Mouse (Mus musculus) brain, embryonic 14.5 days (tissue): ENCODE measurements at regions not wholly inside any gene's neighbourhood (a gene's known extent, or its start where the extent isn't known, plus 50 kb on each side); places are given as distances from the start of the nearest gene placed in this dataset.
A peak's percentile ranks its signal among the peaks of the same experiment; 100 is the strongest.

Experiments used
- DNase-seq: peaks from one replicate; pipeline ENCODE4 v3.0.0-alpha.2; 2011; ENCODE audit warnings: low read depth
- CTCF ChIP-seq: fragments of 200-500 bp; IDR thresholded peaks from 2 replicates; pipeline ENCODE4 v1.5.1; 2012; ENCODE audit warnings: inconsistent platforms, mild to moderate bottlenecking, moderate library complexity, borderline replicate concordance; ENCODE audit not compliant: insufficient read depth, insufficient read length; ENCODE audit errors: extremely low read depth
- POLR2A ChIP-seq: fragments of 200-500 bp; IDR thresholded peaks from 2 replicates; pipeline ENCODE4 v1.6.1; 2012; ENCODE audit warnings: mild to moderate bottlenecking, inconsistent platforms, borderline replicate concordance; ENCODE audit not compliant: poor library complexity, insufficient read depth, insufficient read length, severe bottlenecking; ENCODE audit errors: extremely low read depth

GRCm38 (mm10) chr17:83960821-83961220 lies 113.1 kb upstream of the Haao start:
- DNase-seq = no peak
- TF ChIP-seq CTCF (no peak), POLR2A (no peak)

GRCm38 (mm10) chr17:83960158-83960557 lies 112.4 kb upstream of the Haao start:
- no peak for TF ChIP-seq POLR2A
- no peak for TF ChIP-seq CTCF

GRCm38 (mm10) chr17:83959159-83959848 lies 111.5 kb upstream of the Haao start:
- DNase-seq = peak; percentile 77
- TF ChIP-seq CTCF (no peak), POLR2A (no peak)

More at GRCm38 (mm10) chr17:83960158-83960557, 112.4 kb upstream of the Haao start:
- DNase-seq = no peak

- no peak for TF ChIP-seq POLR2A
- TF ChIP-seq CTCF = no peak
- no peak for DNase-seq
Measured at GRCm38 (mm10) chr17:83958706-83959105, 110.9 kb upstream of the Haao start.

- DNase-seq = no peak
- no peak for TF ChIP-seq CTCF
- TF ChIP-seq POLR2A = no peak
Measured at GRCm38 (mm10) chr17:83957661-83958540, 110.1 kb upstream of the Haao start.

GRCm38 (mm10) chr17:83956821-83957565 lies 109.2 kb upstream of the Haao start:
- TF ChIP-seq CTCF (no peak), POLR2A (no peak)
- no peak for DNase-seq

GRCm38 (mm10) chr17:83955978-83956377 lies 108.2 kb upstream of the Haao start:
- no peak for DNase-seq
- TF ChIP-seq POLR2A (no peak), CTCF (no peak)

- no peak for DNase-seq
- TF ChIP-seq POLR2A = no peak
- TF ChIP-seq CTCF = no peak
Measured at GRCm38 (mm10) chr17:83955058-83955697, 107.4 kb upstream of the Haao start.

GRCm38 (mm10) chr17:83954291-83955057 lies 106.7 kb upstream of the Haao start:
- peak; percentile 89 for DNase-seq

GRCm38 (mm10) chr17:83953656-83954055 lies 105.9 kb upstream of the Haao start:
- peak; percentile 55 for DNase-seq
- TF ChIP-seq CTCF (no peak), POLR2A (no peak)

More at GRCm38 (mm10) chr17:83954291-83955057, 106.7 kb upstream of the Haao start:
- TF ChIP-seq POLR2A (no peak), CTCF (no peak)
